Mouse (Mus musculus) urinary bladder, adult 2 months (tissue): Measurements from ENCODE around the gene Dmxl2. TPM values are rescaled to one million over a fixed set of nuclear protein-coding genes. Genes with fewer than 3 reads are reported as not detected.

Experiments
- DNase-seq: peaks from one replicate; pipeline ENCODE4 v3.0.0; 2022; ENCODE audit warnings: low spot score
- polyA plus RNA-seq: library from polyadenylated mRNA; depleted of rRNA; stranded (reverse); fragments of >200 nt; gene quantifications from 2 replicates; pipeline ENCODE4 v1.2.3, GENCODE M21; 2012

Dmxl2 gene
- polyA plus RNA-seq, 1 experiment, result 8.1 TPM

DNA sequence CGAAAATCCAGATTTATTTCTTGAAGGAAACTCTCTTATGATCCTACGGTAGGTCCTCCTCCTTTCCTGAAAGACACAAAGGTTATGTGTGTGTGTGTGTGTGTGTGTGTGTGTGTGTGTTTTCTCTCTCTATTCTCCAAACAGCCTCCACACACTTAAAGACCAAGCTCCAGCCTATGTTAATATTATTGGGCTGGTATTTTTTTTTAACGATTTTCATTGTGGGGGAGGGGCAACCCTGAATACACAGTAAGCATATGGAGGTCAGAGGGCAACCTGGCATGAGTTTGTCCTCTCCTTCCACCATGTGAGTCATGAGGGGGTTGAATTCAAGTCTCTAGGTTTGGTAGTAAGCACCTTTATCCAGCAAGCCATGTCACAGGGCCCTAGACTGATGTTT is 1.6 kb downstream of the Dmxl2 start:
- DNase-seq, result no peak

DNA sequence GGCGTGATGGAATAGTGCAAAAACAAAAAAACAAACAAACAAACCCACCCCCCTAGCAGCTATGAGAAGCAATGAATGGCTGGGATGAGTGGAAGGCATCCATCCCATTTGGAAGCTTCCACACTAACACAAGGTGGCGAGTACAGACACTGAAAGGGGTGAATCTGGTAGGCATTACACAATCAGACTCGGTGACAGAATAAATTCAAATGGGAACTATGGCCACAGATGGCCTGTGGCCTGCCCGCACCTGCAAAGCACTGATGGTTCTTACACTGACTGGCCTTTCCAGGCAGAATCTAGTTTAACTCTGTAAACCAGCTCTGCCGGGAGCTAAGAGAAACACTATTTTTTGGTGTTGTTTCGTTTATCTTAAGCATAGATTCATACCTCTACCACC is 2.1 kb downstream of the Dmxl2 start:
- DNase-seq, result no peak

DNA sequence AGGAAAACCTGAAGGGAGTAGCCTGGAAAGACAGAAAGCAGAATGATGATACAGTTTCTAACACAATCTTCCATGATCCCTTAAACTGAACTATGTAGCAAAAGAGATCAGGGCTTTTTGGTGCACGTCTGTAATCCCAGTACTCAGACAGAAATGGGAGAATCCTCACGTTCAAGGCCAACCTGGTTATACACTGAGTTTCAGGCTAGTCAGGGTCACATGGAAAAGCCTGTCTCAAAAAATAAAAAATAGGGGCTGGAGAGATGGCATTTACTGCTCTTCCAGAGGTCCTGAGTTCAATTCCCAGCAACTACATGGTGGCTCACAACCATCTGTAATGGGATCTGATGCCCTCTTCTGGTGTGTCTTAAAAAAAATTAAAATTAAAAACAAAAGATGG is 11.0 kb downstream of the Dmxl2 start:
- DNase-seq, result no peak

DNA sequence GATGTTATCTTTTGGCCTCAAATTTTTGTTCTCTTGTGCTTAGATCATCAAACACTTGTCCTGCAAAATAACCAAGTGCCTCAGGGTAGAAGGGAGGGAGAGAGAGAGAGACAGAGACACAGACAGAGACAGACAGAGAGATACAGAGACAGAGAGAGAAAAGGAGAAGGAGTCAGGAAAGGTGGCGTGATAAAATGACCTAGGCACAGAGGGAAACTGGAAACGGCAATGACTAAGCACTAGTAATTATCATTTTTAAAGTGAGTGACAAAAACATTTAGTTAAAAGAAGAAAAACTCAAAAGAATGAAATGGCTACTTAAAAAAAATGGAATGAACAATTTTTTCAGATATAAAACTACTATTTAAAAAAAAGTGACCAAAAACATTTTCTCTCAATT is 11.8 kb downstream of the Dmxl2 start:
- no peak for DNase-seq

DNA sequence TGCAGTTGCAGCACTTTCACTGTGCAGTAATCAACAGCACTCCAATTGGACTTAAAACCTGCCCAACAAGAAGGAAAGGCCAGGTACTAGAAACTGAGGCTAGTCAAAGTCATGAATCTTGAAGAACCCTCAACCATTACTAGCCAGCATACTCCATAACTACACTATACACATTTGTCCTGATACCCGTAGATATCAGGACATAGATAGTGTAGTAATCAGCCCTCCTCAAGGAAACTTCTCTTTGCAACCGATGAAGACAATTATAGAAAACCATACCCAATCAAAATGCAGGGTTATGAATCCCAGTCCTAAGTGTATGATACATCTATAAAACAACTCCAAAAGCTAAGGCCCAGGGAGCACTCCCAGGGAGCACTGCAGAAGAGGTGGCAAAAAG is 16.5 kb downstream of the Dmxl2 start:
- DNase-seq, result no peak

DNA sequence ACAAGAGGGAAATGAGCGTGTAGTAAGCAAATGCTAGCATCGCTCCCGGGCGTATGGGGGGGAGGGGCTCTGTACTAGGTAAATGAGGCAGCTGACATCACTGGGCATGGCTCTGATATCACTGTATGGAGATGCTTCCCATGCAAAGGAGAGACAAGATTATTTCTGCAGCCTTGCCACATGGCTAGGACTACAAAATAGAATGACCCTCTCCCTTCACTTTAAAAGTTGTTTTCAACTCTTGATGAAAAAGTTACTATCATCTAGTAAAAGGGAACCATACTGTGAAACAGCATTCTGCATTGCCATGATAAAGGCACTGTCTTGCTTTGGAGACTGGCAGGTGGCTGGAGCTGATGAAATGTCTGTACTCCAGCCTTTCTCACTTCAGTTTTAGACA is 18.2 kb downstream of the Dmxl2 start:
- DNase-seq, result no peak

DNA sequence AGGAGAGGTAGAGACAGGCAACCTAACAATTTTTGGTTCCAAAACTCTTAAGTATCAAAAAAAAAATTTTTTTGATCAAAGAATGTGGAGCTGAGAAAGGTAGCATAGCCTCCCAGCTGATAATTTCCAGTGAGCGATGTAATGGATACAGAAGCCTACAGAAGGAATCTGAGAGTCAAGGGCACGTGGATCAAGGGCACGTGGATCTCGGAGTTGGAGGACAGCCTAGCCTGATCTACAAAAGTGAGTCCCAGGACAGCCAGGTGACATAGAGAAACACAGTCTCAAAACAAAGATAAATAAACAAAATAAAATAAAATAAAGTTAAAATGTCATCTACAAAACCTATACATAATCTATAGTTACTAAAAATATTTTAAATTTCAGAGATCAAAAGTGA is 18.7 kb downstream of the Dmxl2 start:
- no peak for DNase-seq

DNA sequence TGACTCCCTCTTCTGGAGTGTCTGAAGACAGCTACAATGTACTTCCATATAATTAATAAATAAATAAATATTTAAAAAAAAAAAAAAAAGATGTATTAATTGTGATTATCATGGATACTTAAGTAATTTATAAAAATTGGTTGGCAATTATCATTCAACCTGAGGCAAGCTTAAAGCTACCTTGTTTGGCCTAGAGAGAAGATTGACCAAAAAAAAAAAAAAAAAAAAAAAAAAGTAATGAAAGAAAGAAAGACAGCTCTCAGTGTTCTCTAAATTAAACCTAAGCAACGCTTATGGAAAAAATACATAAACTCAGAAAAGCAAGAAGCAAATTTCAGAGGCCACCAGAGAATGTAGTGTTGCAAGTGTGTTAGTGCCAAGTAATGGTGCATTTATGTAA is 22.4 kb downstream of the Dmxl2 start:
- DNase-seq, result no peak

DNA sequence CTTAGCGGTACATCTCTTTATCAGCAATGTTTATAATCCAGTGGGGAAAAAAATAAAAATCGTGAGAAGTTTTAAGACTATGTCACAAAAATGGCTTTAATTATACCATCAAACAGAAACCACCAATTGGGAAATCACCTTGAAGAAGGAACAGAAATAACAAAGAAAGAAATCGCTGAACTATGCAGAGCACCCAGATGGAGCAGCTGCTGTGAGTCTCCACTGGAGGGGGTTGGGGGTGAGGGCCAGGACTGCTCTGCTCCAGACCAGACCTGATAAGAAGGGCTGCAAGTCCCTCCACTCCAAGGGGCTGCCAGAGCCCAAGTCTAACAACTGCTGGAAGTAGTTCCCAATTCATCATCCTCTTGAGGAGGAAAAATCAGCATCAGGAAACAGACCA is 23.3 kb downstream of the Dmxl2 start:
- DNase-seq, result no peak

DNA sequence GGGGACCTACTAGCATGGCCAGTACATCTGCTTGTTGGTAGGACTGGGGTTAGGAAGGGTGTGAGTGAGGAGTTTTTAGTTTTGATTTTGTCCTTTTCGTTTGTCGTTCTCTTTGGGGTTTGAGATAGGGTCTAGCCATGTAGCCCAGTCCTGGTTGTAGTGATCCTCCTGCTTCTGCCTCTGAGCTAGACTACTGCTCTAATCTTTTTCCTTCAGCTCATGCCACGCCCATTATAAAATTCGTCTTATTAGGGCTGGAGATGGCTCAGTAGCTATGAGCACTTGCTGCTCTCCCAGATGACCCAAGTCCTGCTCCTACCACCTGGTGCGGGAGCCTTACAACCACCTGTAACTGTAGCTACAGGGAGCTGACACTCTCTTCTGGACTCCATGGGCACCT is 26.9 kb downstream of the Dmxl2 start:
- no peak for DNase-seq

DNA sequence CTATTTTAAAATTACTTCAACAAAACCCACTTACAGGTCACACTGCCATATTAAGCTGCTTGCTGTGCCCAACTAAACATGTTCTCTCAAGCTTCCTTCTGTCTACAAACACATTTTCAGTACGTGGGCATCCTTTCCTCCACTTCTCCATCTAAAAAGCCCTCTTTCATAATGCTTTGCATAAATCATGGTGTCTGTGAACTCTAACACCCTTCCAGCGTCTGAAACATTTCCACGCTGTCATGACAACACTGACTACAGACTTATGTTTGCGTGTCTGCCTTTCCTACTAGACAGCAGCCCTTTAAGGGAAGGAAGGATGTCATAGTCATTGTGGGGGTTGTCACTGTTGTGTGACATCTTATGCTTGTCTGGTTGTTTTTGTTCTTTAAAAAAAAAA is 27.4 kb downstream of the Dmxl2 start:
- no peak for DNase-seq

DNA sequence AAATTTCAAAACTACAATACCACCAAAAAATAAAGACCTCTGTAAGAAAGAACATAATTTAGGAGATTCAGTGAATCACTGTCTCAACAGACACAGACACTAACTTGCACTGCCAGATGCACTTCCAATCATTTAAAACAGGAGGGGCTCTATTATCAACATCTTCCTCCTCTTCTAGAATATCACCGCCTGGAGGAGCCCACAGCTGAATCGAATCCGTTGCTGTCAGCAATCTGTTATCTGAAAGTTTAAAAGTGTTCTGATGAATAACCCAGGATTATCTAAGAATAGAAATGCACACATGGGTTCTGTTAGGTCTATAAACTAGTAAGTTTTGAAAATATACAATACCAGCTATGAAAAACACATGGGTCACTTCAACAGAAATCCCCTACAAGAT is 28.6 kb downstream of the Dmxl2 start:
- no peak for DNase-seq

DNA sequence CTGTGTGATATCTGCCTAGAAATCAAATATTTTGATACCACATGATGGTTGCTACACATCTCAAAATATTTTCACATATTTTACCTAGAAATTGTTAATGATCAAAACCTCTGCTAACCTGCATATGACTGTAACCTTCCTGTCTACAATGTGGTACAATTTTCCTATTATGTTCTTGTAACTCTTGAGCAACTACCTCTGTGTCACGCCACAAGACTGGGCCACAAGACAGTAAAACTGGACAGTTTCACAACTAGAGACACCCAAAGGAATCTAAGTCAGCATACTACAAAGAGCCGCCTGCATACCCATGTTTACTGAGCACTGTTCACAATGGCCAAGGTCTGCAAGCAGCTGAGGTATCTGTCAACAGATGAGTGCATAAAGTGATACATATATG is 32.1 kb downstream of the Dmxl2 start:
- no peak for DNase-seq

DNA sequence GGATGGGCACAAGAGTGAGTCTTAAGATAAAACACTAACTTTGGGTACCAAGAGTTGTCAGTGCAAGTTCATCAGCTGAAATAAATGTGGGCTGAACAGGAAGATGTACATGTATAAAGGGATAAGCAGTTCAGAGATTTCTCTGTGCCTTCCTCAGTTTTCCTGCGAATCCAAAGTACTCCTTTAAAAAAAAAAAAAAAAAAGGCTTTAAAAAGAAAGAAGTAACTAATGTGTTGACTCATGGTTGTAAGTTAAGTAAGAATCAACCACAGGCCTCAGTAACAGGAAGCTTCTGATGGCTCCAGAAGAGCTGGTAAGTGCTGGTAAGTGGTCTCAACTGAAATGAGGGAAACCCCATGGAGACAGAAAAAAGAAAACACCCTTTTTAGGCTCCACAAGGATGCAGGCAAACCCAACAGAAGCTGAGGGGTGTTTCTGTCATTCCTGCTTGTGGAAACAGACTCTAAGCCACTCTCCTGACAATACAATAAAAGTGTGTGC is 33.9 kb downstream of the Dmxl2 start:
- DNase-seq, result no peak

DNA sequence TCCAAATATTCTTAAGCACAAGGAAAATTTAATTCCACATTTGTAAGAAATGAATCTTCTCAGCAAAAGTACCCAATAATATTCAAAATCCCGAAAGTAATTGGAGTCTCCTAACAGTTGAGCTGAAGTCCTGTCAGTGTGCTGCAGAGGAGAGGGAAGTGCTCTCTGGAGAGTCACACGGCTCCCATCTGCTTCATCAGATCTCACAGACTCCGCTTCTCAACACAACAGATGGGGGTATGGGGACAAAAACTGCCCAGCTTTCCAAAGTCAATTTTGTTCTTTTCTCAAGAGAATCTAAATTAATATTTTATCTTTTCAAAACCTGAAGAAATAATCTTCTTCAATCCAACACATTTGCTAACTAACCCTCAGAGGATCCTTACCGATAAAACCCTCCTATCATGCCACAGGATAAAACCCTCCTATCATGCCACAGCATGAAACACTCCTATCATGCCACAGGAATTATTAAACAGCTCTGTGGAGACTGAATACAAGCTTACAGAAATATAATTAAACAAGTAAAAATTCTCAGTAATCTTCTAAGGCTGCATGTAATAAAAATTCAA is 37.9 kb downstream of the Dmxl2 start:
- DNase-seq, result no peak

DNA sequence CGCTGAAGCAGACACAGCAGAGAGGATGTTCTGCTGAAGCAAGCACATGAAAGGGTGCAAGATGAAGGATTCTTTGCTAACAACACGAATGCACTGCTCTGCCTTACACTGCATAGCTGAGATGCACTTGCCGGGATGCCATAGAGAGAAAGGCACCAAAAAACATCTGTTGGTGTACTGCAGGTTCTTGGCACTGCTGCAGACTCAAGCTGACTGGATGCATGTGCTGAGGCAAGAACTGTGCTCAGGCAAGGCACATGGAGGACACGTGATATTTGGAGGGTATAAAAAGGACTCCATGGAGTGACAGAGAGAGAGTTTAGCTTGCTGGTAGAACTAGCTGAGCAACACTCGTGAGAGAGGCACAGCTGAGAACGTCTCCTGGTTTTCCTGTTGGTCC is 62.4 kb downstream of the Dmxl2 start:
- DNase-seq, result no peak

DNA sequence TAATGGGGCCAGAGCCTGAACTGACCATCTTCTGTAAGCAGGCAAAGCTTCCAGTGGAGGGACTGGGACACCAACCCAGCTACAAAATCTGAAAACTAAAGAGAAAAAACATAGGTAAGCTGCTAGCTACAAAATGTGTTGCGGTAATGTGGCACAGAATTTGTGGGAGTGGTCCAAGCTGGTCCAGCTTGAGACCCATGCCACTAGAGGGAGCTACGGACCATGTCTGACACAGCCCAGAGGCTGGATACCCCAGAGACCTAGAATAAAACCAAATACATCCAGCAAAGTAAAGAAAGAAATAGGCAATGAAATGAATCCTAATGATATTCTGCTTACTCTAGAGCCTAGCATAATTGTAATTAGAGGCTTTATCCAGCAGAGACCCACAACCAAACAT is 63.2 kb downstream of the Dmxl2 start:
- no peak for DNase-seq

DNA sequence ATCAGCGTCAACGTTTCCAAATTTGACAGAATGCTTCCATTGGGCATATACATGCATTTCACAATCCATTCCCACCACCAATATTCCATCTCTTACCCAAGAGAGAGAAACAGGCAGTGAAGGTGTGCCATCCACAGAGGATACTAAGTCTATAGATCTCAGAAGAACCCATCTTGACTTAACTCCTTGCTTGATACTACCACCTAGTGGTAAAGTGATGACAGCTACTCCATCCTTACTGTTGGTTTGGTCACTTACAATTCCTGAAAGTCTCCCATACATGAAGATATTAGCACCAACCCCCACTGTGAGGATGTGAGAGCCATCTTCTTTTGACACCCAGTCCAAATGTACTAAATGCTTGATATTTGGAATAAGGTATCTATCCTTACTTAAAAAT is 85.2 kb downstream of the Dmxl2 start:
- no peak for DNase-seq

DNA sequence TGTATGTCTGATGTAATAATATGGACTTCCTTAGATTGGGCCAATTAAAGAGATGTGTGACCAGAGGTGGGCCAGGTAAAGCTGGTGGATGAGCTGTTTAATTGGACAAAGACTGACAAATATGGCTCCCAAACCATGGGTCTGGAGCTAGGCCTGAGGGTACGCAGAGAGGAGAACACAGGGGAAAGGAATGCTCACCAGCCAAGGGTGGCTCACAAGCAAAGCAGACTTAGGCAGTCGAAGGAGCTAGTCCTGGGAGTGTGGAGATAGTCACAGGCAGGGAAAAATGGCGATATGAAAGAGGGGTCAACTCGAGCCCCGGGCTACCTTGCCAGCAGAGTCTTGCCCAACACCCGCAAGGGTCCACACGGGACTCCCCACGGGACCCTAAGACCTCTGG is 144.7 kb downstream of the Dmxl2 start:
- no peak for DNase-seq

DNA sequence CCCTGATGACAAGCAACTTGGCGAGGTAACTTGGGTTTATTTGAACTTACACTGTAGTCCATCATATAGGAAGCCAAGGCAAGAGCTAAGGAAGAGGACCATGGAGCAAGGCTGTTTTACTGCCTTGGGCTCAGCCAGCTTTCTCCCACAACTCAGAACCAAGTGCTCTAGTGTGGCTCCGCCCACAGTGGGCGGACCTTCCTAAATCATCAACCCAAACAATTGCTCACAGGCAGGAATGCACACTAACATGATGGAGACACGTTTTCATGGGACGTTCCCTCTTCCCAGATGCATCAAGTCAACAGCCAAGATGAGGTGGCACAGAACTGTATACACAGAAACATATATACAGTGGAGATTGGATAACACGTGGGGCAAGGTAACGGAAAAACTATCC is 159.4 kb downstream of the Dmxl2 start:
- no peak for DNase-seq

DNA sequence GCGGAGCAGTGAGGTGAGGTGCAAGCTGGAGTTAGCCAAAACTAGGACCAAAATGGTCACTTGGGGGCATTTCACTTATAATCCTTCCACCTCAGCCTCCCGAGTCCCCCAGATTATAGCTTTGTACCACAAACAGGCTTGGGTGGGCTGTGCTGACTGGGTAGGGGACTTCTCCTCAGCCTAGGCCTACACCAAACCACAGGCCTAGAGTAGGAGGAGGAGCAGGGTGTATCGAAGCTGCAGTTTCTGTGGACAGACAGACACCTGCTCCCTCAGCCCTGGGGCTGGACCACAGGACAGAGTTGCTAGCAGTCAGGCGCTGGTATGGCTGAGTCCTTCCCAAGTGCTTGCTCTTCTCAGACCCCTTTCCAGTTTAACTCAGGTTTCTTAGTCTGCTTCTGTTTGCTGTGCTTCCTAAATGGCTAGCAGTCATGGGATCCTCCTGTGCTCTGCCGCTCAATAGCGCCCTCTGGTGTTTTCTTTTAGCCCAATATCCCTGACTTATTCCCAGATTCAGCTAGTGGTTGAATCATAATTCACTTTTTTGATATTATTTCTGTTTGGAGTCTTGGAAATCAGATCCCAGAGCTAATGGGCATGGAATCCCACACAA is 164.8 kb downstream of the Dmxl2 start:
- no peak for DNase-seq

DNA sequence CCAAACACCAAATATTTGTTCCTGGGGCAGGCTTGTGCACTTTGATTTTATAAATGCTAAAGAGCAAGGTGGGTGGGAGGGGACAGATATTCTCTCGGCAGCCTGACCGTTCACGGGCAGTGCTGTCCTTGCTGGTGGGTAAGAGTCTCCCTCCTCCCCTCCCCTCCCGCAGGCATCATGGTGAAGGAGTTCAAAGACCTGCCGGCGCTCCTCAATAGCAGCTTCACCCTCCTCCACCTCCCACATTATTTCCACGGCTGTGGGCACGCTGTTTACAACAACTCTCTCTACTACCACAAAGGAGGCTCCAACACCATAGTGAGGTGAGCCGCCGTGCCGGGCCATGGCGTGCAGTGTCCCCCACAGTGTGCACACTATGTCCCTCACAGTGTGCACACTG is 165.8 kb downstream of the Dmxl2 start:
- DNase-seq, result no peak

DNA sequence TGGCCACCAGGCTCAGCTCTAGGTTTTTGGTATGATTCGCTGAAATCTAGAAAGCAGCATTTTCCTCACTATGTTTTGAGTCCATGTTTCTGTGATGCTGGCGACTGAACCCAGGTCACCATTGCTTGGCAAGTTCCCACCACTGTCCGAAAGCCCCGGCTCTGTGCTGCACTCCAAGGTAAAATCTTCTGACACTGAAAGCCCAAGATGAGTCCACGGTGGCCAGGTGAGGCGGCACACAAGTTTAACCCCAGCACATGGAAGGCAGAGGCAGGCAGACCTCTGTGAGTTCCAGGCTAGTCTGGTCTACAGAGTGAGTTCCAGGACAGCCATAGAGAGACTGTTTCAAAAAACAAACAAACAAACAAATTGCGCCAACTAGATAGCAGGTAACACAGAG is 172.2 kb downstream of the Dmxl2 start:
- no peak for DNase-seq

DNA sequence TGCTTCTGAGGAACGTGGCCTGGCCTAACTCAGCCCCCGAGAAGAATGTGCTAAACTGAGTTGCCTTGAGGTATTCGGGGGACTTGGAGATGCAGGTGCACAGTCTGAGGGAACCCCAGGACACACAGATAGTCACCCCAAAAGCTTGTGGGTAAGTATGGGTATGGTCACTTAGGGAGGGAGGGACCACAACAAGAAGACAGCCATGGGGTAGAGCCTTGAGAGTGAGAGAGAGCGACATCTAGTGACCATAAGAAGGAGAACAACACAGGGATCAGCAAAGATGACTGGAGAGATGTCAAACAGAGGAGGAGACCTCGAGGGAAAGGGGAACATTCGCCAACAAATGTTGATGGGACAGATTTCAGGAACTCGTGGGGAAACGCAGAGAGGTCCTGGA is 178.0 kb downstream of the Dmxl2 start:
- no peak for DNase-seq
